Mouse (Mus musculus) left cerebral cortex, adult 6 months (tissue): ENCODE data around the gene Rab3il1. TPM values are rescaled to one million over a fixed set of nuclear protein-coding genes. Genes with fewer than 3 reads are reported as not detected.

ENCODE experiments used
- long read RNA-seq, 2 experiments: library from polyadenylated mRNA; unstranded; transcript quantifications; one replicate each; pipeline ENCODE4 v2.0.0; 2019 to 2020
- polyA plus RNA-seq: library from polyadenylated mRNA; unstranded; fragments of <200 nt; fragmentation: Nextera tagmentation; gene quantifications from 2 replicates; pipeline ENCODE4 v1.2.3, GENCODE M21; 2021

Rab3il1 gene
- polyA plus RNA-seq: 6.1 and 6.6 TPM in 2 replicates
- long read RNA-seq, experiment 1, full-length matches to known transcripts: 31 of 42 reads
- long read RNA-seq, experiment 1, partial matches to known transcripts: 3 of 42 reads
- long read RNA-seq, experiment 1, other reads (novel, unspliced or antisense): 8 of 42 reads
- long read RNA-seq, experiment 2, full-length matches to known transcripts: 6 of 10 reads
- long read RNA-seq, experiment 2, partial matches to known transcripts: 2 of 10 reads
- long read RNA-seq, experiment 2, other reads (novel, unspliced or antisense): 2 of 10 reads

DNA sequence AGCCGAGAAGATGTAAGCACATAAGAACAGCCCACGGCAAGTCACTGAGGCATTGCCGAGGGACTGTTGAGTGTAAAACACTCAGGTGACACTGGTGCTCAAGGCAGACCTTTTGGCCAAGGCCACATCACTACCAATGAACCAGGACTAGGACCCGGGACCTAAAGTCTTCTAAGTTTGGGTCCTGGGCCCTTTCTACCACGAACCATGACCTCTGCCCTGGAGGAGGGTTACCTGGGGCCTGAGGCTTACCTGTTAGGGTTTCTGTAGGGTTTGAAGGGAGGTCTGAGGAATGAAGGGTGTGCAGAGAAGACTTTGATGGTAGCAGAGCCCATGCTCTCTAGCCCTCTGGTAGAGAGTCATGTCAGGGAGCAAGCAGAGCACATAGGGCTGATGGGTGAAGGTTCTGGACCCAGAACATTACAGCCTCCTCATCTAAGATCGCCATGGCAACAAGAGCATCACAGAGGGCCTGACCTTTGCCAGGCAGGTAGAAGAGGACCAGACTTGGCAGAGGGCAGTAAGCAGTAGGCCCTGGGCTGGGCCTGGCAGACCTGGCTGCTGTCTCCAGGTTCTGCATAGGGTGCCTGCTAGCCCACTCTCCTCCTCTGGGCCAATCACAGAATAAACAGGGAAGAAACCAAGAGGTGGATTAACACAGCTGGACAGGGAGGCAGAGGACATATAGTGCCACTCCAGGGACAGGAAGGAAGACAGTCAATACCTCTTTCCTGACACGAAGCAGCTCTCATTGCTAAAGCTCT, at the start of gene Rab3il1, which contains the start of gene Best1:
Rab3il1 (plus strand) TSS at position 464 of the 764 bp plus-strand sequence.
Best1 (minus strand) TSS at position 428 of the 764 bp plus-strand sequence.

DNA sequence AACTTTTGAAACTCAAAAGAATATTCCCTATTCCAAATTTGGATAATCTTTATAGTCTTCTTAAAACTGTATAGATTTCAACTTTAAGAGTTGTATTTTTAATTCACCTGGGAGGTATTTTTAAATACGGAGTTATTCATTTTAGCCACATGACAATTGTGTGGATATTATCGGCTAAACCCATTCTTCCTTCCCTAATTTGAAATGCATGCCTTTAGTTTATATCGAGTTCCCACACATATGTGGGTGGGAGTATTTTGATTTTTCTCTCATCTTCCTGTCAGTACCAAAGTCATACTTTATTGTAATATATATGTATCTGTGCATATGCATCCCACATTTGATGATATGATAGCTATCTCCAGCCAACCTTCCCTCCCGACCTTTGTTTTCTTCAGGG, 21.2 kb upstream of the Rab3il1 start, which contains the start of gene Fth1:
Fth1 (plus strand) TSS at position 341 of the 400 bp plus-strand sequence.

DNA sequence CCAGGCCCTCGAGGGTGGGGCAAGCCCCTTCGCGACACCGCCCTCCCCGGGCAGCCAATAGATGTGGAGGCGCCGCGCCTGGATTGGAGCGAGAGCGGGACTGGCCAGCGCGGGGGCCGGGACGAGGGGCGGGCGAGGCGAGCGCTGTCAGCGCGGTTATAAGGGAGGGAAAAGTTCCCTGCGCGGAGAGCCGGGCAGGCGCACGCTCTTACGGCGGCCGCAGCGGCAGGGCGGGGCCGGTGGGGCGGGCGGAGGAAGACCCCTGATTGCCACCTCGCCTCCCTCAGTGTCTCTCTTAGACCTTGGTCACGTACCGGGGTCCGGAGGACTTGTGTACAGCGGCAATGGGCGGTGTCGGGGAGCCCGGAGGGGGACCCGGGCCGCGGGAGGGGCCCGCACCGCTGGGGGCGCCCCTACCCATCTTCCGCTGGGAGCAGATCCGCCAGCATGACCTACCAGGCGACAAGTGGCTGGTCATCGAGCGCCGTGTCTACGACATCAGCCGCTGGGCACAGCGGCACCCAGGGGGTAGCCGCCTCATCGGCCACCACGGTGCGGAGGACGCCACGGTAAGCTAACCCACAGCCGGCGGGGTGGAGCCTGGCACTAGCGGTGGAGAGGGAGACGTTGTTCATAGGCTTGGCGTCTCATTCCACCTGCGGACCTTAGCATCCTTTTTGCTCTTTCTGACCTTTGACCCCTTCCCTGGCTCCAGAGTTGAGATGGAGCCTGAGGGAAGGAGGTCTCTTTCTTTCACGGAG, 40.1 kb downstream of the Rab3il1 start, which contains the start of gene Fads3:
Fads3 (plus strand) TSS at position 182 of the 761 bp plus-strand sequence.

Other genes with a start within 250 kb of the Rab3il1 start
- gene Scgb2a2, start 154.1 kb upstream of the Rab3il1 start, polyA plus RNA-seq: not detected in 2 replicates
- gene Incenp, start 102.1 kb upstream of the Rab3il1 start, polyA plus RNA-seq: 22.6 and 22.9 TPM in 2 replicates
- 10,938 and 11,794 TPM in 2 replicates for gene Fth1, start 21.1 kb upstream of the Rab3il1 start, polyA plus RNA-seq
- 1.1 and 1.7 TPM in 2 replicates for gene Best1, start within 50 bp of the Rab3il1 start, polyA plus RNA-seq
- 5.5 and 22.2 TPM in 2 replicates for gene Fads3, start 39.9 kb downstream of the Rab3il1 start, polyA plus RNA-seq
- gene Fads2, start 100.1 kb downstream of the Rab3il1 start, polyA plus RNA-seq: 65.4 and 73.2 TPM in 2 replicates
- gene Fads1, start 181.2 kb downstream of the Rab3il1 start, polyA plus RNA-seq: 148 and 175 TPM in 2 replicates
- gene Tmem258, start 202.3 kb downstream of the Rab3il1 start, polyA plus RNA-seq: 396 and 417 TPM in 2 replicates
- 15.6 and 21.1 TPM in 2 replicates for gene Fen1, start 202.5 kb downstream of the Rab3il1 start, polyA plus RNA-seq
- 2.4 and 5.1 TPM in 2 replicates for gene Myrf, start 239.1 kb downstream of the Rab3il1 start, polyA plus RNA-seq